Mouse (Mus musculus): ENCODE results near the gene Uck2.

DNA sequence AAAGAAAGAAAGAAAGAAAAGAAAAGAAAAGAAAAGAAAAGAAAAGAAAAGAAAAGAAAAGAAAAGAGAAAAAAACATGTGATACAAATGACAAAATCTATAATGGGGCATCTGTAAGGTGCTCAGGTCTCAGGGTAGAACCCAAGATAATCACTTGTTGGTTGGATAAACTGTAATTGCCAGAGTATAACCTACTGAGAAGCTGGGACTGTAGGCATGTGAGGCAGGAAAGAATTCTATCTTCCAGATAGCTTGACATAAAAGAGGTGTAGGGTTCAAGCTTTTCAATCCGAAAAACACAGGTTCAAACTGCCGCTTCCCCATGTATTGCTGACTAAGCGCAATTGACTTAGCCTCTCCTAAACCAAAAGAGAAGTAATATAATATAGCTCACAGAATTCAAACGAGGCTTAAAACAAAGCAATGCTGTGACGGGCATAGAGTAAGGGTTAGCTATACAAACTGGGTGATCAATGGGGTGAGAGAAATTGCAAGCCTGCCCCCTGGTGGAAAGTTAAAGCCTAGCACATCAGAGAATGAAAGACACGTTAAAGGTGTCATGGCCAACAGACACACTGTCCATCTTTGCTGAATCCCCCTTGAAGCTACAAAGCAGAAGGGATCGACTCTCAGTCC lies 73.0 kb downstream of the Uck2 start:
- no peak for TF ChIP-seq CTCF (IDR thresholded peaks at IDR 0.05; ENCODE audit: borderline replicate concordance, control insufficient read depth, extremely low read depth, insufficient read depth, low read length, poor library complexity)
- no peak for TF ChIP-seq POLR2A (IDR thresholded peaks at IDR 0.05; ENCODE audit: control insufficient read depth, extremely low read depth, insufficient read depth, low read length, poor library complexity)
